Mouse (Mus musculus) forebrain, embryonic 13.5 days (tissue): ENCODE results near the gene AI854703. TPM values are rescaled to one million over a fixed set of nuclear protein-coding genes. Genes with fewer than 3 reads are reported as not detected.

Source experiments
- ATAC-seq: fragments of 200-750 bp; cut with Nextera tagmentation; 2 replicates; pipeline ENCODE4 v1.8.0; 2017
- H3K27ac ChIP-seq: fragments of 300-500 bp; sonication (generic); 2 replicates; pipeline ENCODE4 v1.5.1; 2015; ENCODE audit warnings: inconsistent platforms, mild to moderate bottlenecking, moderate library complexity
- H3K27me3 ChIP-seq: fragments of 300-500 bp; sonication (generic); 2 replicates; pipeline ENCODE4 v1.6.1; 2015; ENCODE audit warnings: mild to moderate bottlenecking, inconsistent platforms
- H3K36me3 ChIP-seq: fragments of 300-500 bp; sonication (generic); 2 replicates; pipeline ENCODE4 v1.6.1; 2015; ENCODE audit warnings: mild to moderate bottlenecking, inconsistent platforms; ENCODE audit not compliant: poor library complexity, severe bottlenecking
- H3K4me1 ChIP-seq: fragments of 300-500 bp; sonication (generic); 2 replicates; pipeline ENCODE4 v1.6.1; 2015; ENCODE audit warnings: inconsistent platforms
- H3K4me2 ChIP-seq: fragments of 300-500 bp; sonication (generic); 2 replicates; pipeline ENCODE4 v1.6.1; 2015; ENCODE audit warnings: inconsistent platforms, mild to moderate bottlenecking, moderate library complexity
- H3K4me3 ChIP-seq: fragments of 300-500 bp; sonication (generic); 2 replicates; pipeline ENCODE4 v1.5.1; 2015; ENCODE audit warnings: mild to moderate bottlenecking, inconsistent platforms
- H3K9ac ChIP-seq: fragments of 300-500 bp; sonication (generic); 2 replicates; pipeline ENCODE4 v1.6.1; 2015; ENCODE audit warnings: mild to moderate bottlenecking, inconsistent platforms
- H3K9me3 ChIP-seq: fragments of 300-500 bp; sonication (generic); replicated peaks from 2 replicates; pipeline ENCODE4 v1.6.1; 2016; ENCODE audit warnings: inconsistent platforms
- WGBS: fragments of 180-500 bp; shearing (Covaris S2); methylation state at CpG from one replicate; pipeline ENCODE4 v1.1.7; 2015; 5-methylcytosine and 5-hydroxymethylcytosine counted together
- polyA plus RNA-seq: library from polyadenylated mRNA; unstranded; fragments of >200 nt; fragmentation: Nextera tagmentation; extraction: Ambion mirVana; gene quantifications from 2 replicates; pipeline ENCODE4 v1.2.1, GENCODE M21; 2015

Gene AI854703
- polyA plus RNA-seq, 1 experiment from 2014 or later: 3.1 TPM

GRCm38 (mm10) chr6:48641391-48641790 is 14.8 kb downstream of the AI854703 start:
- Histone ChIP-seq H3K9me3 (no peaks in the 10 kb centered on the region), H3K36me3 (no peaks in the 10 kb centered on the region), H3K27me3 (no peaks in the 10 kb centered on the region), H3K4me1 (no peaks in the 10 kb centered on the region), H3K4me2 (no peak overlapping the region), H3K9ac (no peak overlapping the region), H3K27ac (no peak overlapping the region), H3K4me3 (no peak overlapping the region)
- WGBS: 73% methylated on average over 6 of the region's 6 CpGs
- ATAC-seq: no peak

- Histone ChIP-seq H3K4me2 (no peak overlapping the region), H3K27ac (no peak overlapping the region), H3K4me3 (no peak overlapping the region), H3K9me3 (no peaks in the 10 kb centered on the region), H3K27me3 (no peaks in the 10 kb centered on the region), H3K9ac (no peak overlapping the region), H3K36me3 (no peaks in the 10 kb centered on the region), H3K4me1 (no peaks in the 10 kb centered on the region)
- WGBS: 17% methylated on average over 4 of the region's 4 CpGs
- peak; percentile 63; the same call in 1 of the 2 replicates for ATAC-seq
These were observed 16.3 kb downstream of the AI854703 start for GRCm38 (mm10) chr6:48642764-48643292.

GRCm38 (mm10) chr6:48645660-48646308 is 19.2 kb downstream of the AI854703 start:
- no peaks in the 10 kb centered on the region for H3K36me3 ChIP-seq
- H3K9ac ChIP-seq: no peak overlapping the region
- H3K27ac ChIP-seq: no peak overlapping the region
- H3K4me3 ChIP-seq: no peak overlapping the region
- no peaks in the 10 kb centered on the region for H3K27me3 ChIP-seq
- H3K4me2 ChIP-seq: no peak overlapping the region
- WGBS: 12% methylated on average over 12 of the region's 12 CpGs
- ATAC-seq: no peak
- no peaks in the 10 kb centered on the region for H3K4me1 ChIP-seq
- H3K9me3 ChIP-seq: no peaks in the 10 kb centered on the region

GRCm38 (mm10) chr6:48646309-48646690 is 19.7 kb downstream of the AI854703 start:
- Histone ChIP-seq H3K4me1 (no peaks in the 10 kb centered on the region), H3K9ac (no peak overlapping the region), H3K27me3 (no peaks in the 10 kb centered on the region), H3K36me3 (no peaks in the 10 kb centered on the region), H3K4me2 (no peak overlapping the region), H3K27ac (no peak overlapping the region), H3K9me3 (no peaks in the 10 kb centered on the region), H3K4me3 (no peak overlapping the region)
- ATAC-seq: no peak
- 82% methylated on average over 4 of the region's 4 CpGs for WGBS

- no peaks in the 10 kb centered on the region for H3K4me1 ChIP-seq
- no peaks in the 10 kb centered on the region for H3K27me3 ChIP-seq
- 57% methylated on average over 3 of the region's 3 CpGs for WGBS
- H3K9ac ChIP-seq: no peak within 1 kb of the TSS
- H3K4me3 ChIP-seq: no peak within 1 kb of the TSS
- H3K27ac ChIP-seq: no peak within 1 kb of the TSS
- H3K36me3 ChIP-seq: no peaks in the 10 kb centered on the region
- H3K9me3 ChIP-seq: no peaks in the 10 kb centered on the region
- no peak for ATAC-seq
- no peak within 1 kb of the TSS for H3K4me2 ChIP-seq
These were observed 20.4 kb downstream of the AI854703 start, which contains the start of gene Gimap8 for GRCm38 (mm10) chr6:48646995-48647394. Gimap8 (plus strand) TSS chr6:48647234.

- Histone ChIP-seq H3K9me3 (no peaks in the 10 kb centered on the region), H3K4me3 (no peak overlapping the region), H3K4me2 (no peak overlapping the region), H3K4me1 (no peaks in the 10 kb centered on the region), H3K27ac (no peak overlapping the region), H3K9ac (no peak overlapping the region), H3K27me3 (no peaks in the 10 kb centered on the region), H3K36me3 (no peaks in the 10 kb centered on the region)
- ATAC-seq: no peak
- WGBS: 95% methylated on average over 2 of the region's 2 CpGs
These were observed 21.0 kb downstream of the AI854703 start for GRCm38 (mm10) chr6:48647611-48648010.

GRCm38 (mm10) chr6:48648779-48649178 is 22.2 kb downstream of the AI854703 start:
- H3K4me3 ChIP-seq: no peak overlapping the region
- WGBS: 81% methylated on average over 4 of the region's 4 CpGs
- H3K36me3 ChIP-seq: no peaks in the 10 kb centered on the region
- H3K9ac ChIP-seq: no peak overlapping the region
- no peak overlapping the region for H3K4me2 ChIP-seq
- no peaks in the 10 kb centered on the region for H3K9me3 ChIP-seq
- no peaks in the 10 kb centered on the region for H3K27me3 ChIP-seq
- no peak overlapping the region for H3K27ac ChIP-seq
- ATAC-seq: no peak
- H3K4me1 ChIP-seq: no peaks in the 10 kb centered on the region

GRCm38 (mm10) chr6:48650041-48650440 is 23.5 kb downstream of the AI854703 start:
- H3K27ac ChIP-seq: no peak overlapping the region
- no peak overlapping the region for H3K9ac ChIP-seq
- H3K27me3 ChIP-seq: no peaks in the 10 kb centered on the region
- no peak overlapping the region for H3K4me2 ChIP-seq
- H3K9me3 ChIP-seq: no peaks in the 10 kb centered on the region
- H3K4me3 ChIP-seq: no peak overlapping the region
- no peak for ATAC-seq
- H3K36me3 ChIP-seq: no peaks in the 10 kb centered on the region
- 89% methylated on average over 9 of the region's 9 CpGs for WGBS
- H3K4me1 ChIP-seq: no peaks in the 10 kb centered on the region

- WGBS: 93% methylated on average over 5 of the region's 5 CpGs
- Histone ChIP-seq H3K4me1 (no peaks in the 10 kb centered on the region), H3K27ac (no peak overlapping the region), H3K4me3 (no peak overlapping the region), H3K36me3 (no peaks in the 10 kb centered on the region), H3K9ac (no peak overlapping the region), H3K27me3 (no peaks in the 10 kb centered on the region), H3K4me2 (no peak overlapping the region), H3K9me3 (no peaks in the 10 kb centered on the region)
- ATAC-seq: no peak
These were observed 32.2 kb downstream of the AI854703 start for GRCm38 (mm10) chr6:48658721-48659120.

- H3K4me2 ChIP-seq: no peak overlapping the region
- H3K36me3 ChIP-seq: no peaks in the 10 kb centered on the region
- H3K9me3 ChIP-seq: no peaks in the 10 kb centered on the region
- H3K27ac ChIP-seq: no peak overlapping the region
- no peak overlapping the region for H3K9ac ChIP-seq
- no peaks in the 10 kb centered on the region for H3K27me3 ChIP-seq
- WGBS: 90% methylated on average over 4 of the region's 4 CpGs
- ATAC-seq: no peak
- H3K4me3 ChIP-seq: no peak overlapping the region
- H3K4me1 ChIP-seq: no peaks in the 10 kb centered on the region
These were observed 38.2 kb downstream of the AI854703 start for GRCm38 (mm10) chr6:48664750-48665149.

- no peak overlapping the region for H3K27ac ChIP-seq
- no peak overlapping the region for H3K4me3 ChIP-seq
- no peaks in the 10 kb centered on the region for H3K9me3 ChIP-seq
- no peaks in the 10 kb centered on the region for H3K4me1 ChIP-seq
- H3K9ac ChIP-seq: no peak overlapping the region
- H3K27me3 ChIP-seq: no peaks in the 10 kb centered on the region
- WGBS: 93% methylated on average over 9 of the region's 9 CpGs
- no peak overlapping the region for H3K4me2 ChIP-seq
- no peak for ATAC-seq
- no peaks in the 10 kb centered on the region for H3K36me3 ChIP-seq
These were observed 38.9 kb downstream of the AI854703 start for GRCm38 (mm10) chr6:48665471-48665870.

GRCm38 (mm10) chr6:48666159-48666586 is 39.6 kb downstream of the AI854703 start:
- H3K4me1 ChIP-seq: no peaks in the 10 kb centered on the region
- H3K9ac ChIP-seq: no peak overlapping the region
- 80% methylated on average over 7 of the region's 7 CpGs for WGBS
- H3K27ac ChIP-seq: no peak overlapping the region
- no peaks in the 10 kb centered on the region for H3K9me3 ChIP-seq
- no peaks in the 10 kb centered on the region for H3K36me3 ChIP-seq
- no peak overlapping the region for H3K4me3 ChIP-seq
- H3K4me2 ChIP-seq: no peak overlapping the region
- H3K27me3 ChIP-seq: no peaks in the 10 kb centered on the region
- no peak for ATAC-seq

GRCm38 (mm10) chr6:48668022-48668421 is 41.5 kb downstream of the AI854703 start:
- Histone ChIP-seq H3K4me3 (no peak overlapping the region), H3K9me3 (no peaks in the 10 kb centered on the region), H3K27me3 (no peaks in the 10 kb centered on the region), H3K27ac (no peak overlapping the region), H3K36me3 (no peaks in the 10 kb centered on the region), H3K4me2 (no peak overlapping the region), H3K4me1 (no peaks in the 10 kb centered on the region), H3K9ac (no peak overlapping the region)
- no peak for ATAC-seq
